ENCODE assay signal across 23 mouse cellular contexts in the genomic region with DNA sequence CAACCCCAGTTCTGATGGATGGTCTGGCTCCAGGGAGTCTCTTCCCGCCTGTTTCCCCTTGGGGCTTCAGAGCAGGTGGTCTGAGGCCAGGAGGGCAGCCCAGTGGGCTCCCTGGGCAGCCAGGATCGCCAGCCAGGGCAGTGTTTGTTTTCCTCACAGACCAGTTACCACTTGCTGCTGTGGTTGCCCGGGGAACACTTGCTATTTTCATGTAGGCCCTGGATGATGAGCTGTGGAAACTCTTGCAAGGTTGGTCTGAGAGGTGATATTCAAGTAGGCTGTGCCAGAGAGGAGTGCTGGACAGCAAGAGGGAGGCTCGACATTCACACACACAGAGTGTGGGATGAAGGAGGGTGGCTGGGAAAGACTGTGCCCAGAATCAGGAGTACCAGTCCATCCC. TPM values are rescaled to one million over a fixed set of nuclear protein-coding genes. Genes with fewer than 3 reads are reported as not detected.
DNase-seq lines count a peak whose midpoint lies in the region; ATAC-seq lines count a peak whose summit lies in the region.
"Had no signal": no experiment of that assay in that cellular context is flagged by ENCODE, and none has a peak within 500 bp of the region (broad histone marks: within the 10 kb centered on the region; RNA-seq: fewer than 3 reads in every experiment).

No protein-coding gene starts in this region.

- intact Hi-C loops in heart, postnatal 14 days (cut with DNase I) = no loop called here

- WGBS in heart, embryonic 10.5 days = 39% methylated on average over 4 of the region's 4 CpGs
- WGBS in midbrain, embryonic 11.5 days = 26% methylated on average over 4 of the region's 4 CpGs
- 26% methylated on average over 4 of the region's 4 CpGs for WGBS in midbrain, embryonic 10.5 days

- no peaks in the 10 kb centered on the region for H3K9me3 ChIP-seq in heart, embryonic 10.5 days
- no peaks in the 10 kb centered on the region for H3K9me3 ChIP-seq in midbrain, embryonic 11.5 days (ENCODE audit: control insufficient read depth, low read length)
- H3K9me3 ChIP-seq in midbrain, embryonic 10.5 days (replicated peaks) = no peaks in the 10 kb centered on the region
- H3K9me3 ChIP-seq: embryonic facial prominence, embryonic 13.5 days; forebrain, embryonic 12.5 days; hindbrain, embryonic 15.5 days; kidney, embryonic 15.5 days had no signal

- H3K27me3 ChIP-seq in heart, embryonic 10.5 days (ENCODE audit: insufficient read depth, poor library complexity, severe bottlenecking) = no peaks in the 10 kb centered on the region
- no peaks in the 10 kb centered on the region for H3K27me3 ChIP-seq in midbrain, embryonic 11.5 days (ENCODE audit: control insufficient read depth, insufficient read depth, low read length)
- no peaks in the 10 kb centered on the region for H3K27me3 ChIP-seq in midbrain, embryonic 10.5 days (ENCODE audit: low read depth, poor library complexity, severe bottlenecking)
- H3K27me3 ChIP-seq: CH12.LX; embryonic facial prominence, embryonic 13.5 days; forebrain, embryonic 12.5 days; hindbrain, embryonic 15.5 days; kidney, embryonic 15.5 days; Patski had no signal

- H3K4me3 ChIP-seq in heart, embryonic 10.5 days = no peak overlapping the region
- no peak overlapping the region for H3K4me3 ChIP-seq in midbrain, embryonic 11.5 days (ENCODE audit: low read depth, low read length)
- H3K4me3 ChIP-seq in midbrain, embryonic 10.5 days = no peak overlapping the region
- H3K4me3 ChIP-seq: embryonic facial prominence, embryonic 13.5 days; forebrain, embryonic 12.5 days; hindbrain, embryonic 15.5 days; kidney, embryonic 15.5 days had no signal

- peaks cover 6% of the 10 kb centered on the region for H3K36me3 ChIP-seq in heart, embryonic 10.5 days
- H3K36me3 ChIP-seq in midbrain, embryonic 11.5 days (ENCODE audit: control insufficient read depth, insufficient read depth, low read length) = no peaks in the 10 kb centered on the region
- 0 out of 2 replicates have a peak, but pooled peaks cover 5% of the 10 kb centered on the region for H3K36me3 ChIP-seq in midbrain, embryonic 10.5 days
- H3K36me3 ChIP-seq: forebrain, embryonic 12.5 days; hindbrain, embryonic 15.5 days had no signal

- H3K27ac ChIP-seq in heart, embryonic 10.5 days = peak overlapping the region; percentile 54; the same call in 1 of the 2 replicates
- no peak overlapping the region for H3K27ac ChIP-seq in midbrain, embryonic 11.5 days (ENCODE audit: low read depth, low read length)
- no peak overlapping the region for H3K27ac ChIP-seq in midbrain, embryonic 10.5 days (replicated peaks)
- H3K27ac ChIP-seq: embryonic facial prominence, embryonic 13.5 days; forebrain, embryonic 12.5 days; hindbrain, embryonic 15.5 days; kidney, embryonic 15.5 days had no signal

- H3K4me2 ChIP-seq in midbrain, embryonic 11.5 days = no peak overlapping the region
- H3K4me2 ChIP-seq: embryonic facial prominence, embryonic 13.5 days; forebrain, embryonic 12.5 days; hindbrain, embryonic 15.5 days; kidney, embryonic 15.5 days had no signal

- H3K9ac ChIP-seq in midbrain, embryonic 11.5 days (ENCODE audit: low read length) = no peak overlapping the region
- H3K9ac ChIP-seq: embryonic facial prominence, embryonic 13.5 days; forebrain, embryonic 12.5 days; hindbrain, embryonic 15.5 days; kidney, embryonic 15.5 days had no signal

- peak; percentile 36 for DNase-seq in gastrocnemius, postnatal 25 days
- DNase-seq in gastrocnemius, postnatal 4 days (ENCODE audit: low spot score in 2 of 2) = no peak
- no peak for DNase-seq in heart, embryonic 10.5 days (ENCODE audit: low spot score)
- DNase-seq in heart, postnatal 14 days = no peak
- DNase-seq in midbrain, embryonic 11.5 days (ENCODE audit: low spot score, missing footprints) = peak; percentile 83
- DNase-seq in midbrain, embryonic 10.5 days (ENCODE audit: low spot score) = no peak
- DNase-seq in skeletal muscle tissue, adult 2 months (ENCODE audit: low read depth, low spot score) = peak; percentile 61
- DNase-seq in frontal cortex, adult 2 months (ENCODE audit: extremely low spot score in 1 of 2, low spot score in 1 of 2) = no peak
- DNase-seq: adrenal gland, postnatal 14 days; cerebellum, adult 11-12 months; cerebellum, adult 9-10 months; cerebellum, postnatal 36 days; gastrocnemius, postnatal 10 days; kidney, adult 2 months had no signal

- no peak for ATAC-seq in midbrain, embryonic 11.5 days (ENCODE audit: low FRiP score)
- ATAC-seq: activated CD4-positive, CD25-positive, alpha-beta regulatory T cell, adult 4 months; forebrain, embryonic 16.5 days; intestine, embryonic 16.5 days; Patski had no signal

- H3K4me1 ChIP-seq in heart, embryonic 10.5 days = peaks cover 30% of the 10 kb centered on the region
- no peaks in the 10 kb centered on the region for H3K4me1 ChIP-seq in midbrain, embryonic 11.5 days (ENCODE audit: control insufficient read depth, insufficient read depth, low read length)
- peaks cover 6% of the 10 kb centered on the region for H3K4me1 ChIP-seq in midbrain, embryonic 10.5 days
- H3K4me1 ChIP-seq: embryonic facial prominence, embryonic 13.5 days; forebrain, embryonic 12.5 days; hindbrain, embryonic 15.5 days had no signal

RNA-seq across cellular contexts. Expression of gene Nenf, which starts 16.1 kb away (rescaled TPM):
- 10 to 100 TPM; 54.3 to 62.3 TPM for total RNA-seq in gastrocnemius, postnatal 25 days (2021)
- total RNA-seq in gastrocnemius, postnatal 4 days (2021) = 10 to 100 TPM; 94.5 to 94.7 TPM
- 78.2 and 78.6 TPM in 2 replicates for polyA plus RNA-seq in heart, embryonic 10.5 days (2016; fragmentation: Nextera tagmentation; extraction: Ambion mirVana)
- total RNA-seq in heart, postnatal 14 days (2021) = 100 to 1,000 TPM in 1 of 2 experiments, 10 to 100 TPM in 1; 96.9 to 104 TPM
- 70.5 and 77.9 TPM in 2 replicates for polyA plus RNA-seq in midbrain, embryonic 11.5 days (2014; fragmentation: Nextera tagmentation; extraction: Ambion mirVana)
- polyA plus RNA-seq in midbrain, embryonic 10.5 days (2016; fragmentation: Nextera tagmentation; extraction: Ambion mirVana) = 49.4 and 63.5 TPM in 2 replicates
- polyA plus RNA-seq in frontal cortex, adult 2 months (2012; rRNA removed) = 155 and 168 TPM in 2 replicates

RNA-seq across cellular contexts. Expression of gene Tmem206, which starts 23.8 kb away (rescaled TPM):
- 1 to 10 TPM; 1.2 to 1.3 TPM for total RNA-seq in gastrocnemius, postnatal 25 days (2021)
- total RNA-seq in gastrocnemius, postnatal 4 days (2021) = 1 to 10 TPM; 4.6 to 6.3 TPM
- polyA plus RNA-seq in heart, embryonic 10.5 days (2016; fragmentation: Nextera tagmentation; extraction: Ambion mirVana) = 17.0 and 18.8 TPM in 2 replicates
- total RNA-seq in heart, postnatal 14 days (2021) = 1 to 10 TPM; 3.4 to 4.7 TPM
- 38.5 and 39.1 TPM in 2 replicates for polyA plus RNA-seq in midbrain, embryonic 11.5 days (2014; fragmentation: Nextera tagmentation; extraction: Ambion mirVana)
- 32.3 and 34.9 TPM in 2 replicates for polyA plus RNA-seq in midbrain, embryonic 10.5 days (2016; fragmentation: Nextera tagmentation; extraction: Ambion mirVana)
- polyA plus RNA-seq in frontal cortex, adult 2 months (2012; rRNA removed) = 9.6 and 11.2 TPM in 2 replicates

Comparison
In these comparisons a context has a peak if more than half of its experiments do, and no peak if none do; other contexts are left out.
1. DNase-seq: peak in gastrocnemius, postnatal 25 days (single experiment), midbrain, embryonic 11.5 days (single experiment) and skeletal muscle tissue, adult 2 months (single experiment); none in gastrocnemius, postnatal 4 days (0 of 2), heart, embryonic 10.5 days (single experiment), heart, postnatal 14 days (0 of 2), midbrain, embryonic 10.5 days (single experiment) and frontal cortex, adult 2 months (0 of 2).